Mouse (Mus musculus) adrenal gland, adult 10 weeks (tissue): ENCODE measurements around the gene 0610030E20Rik. TPM values are rescaled to one million over a fixed set of nuclear protein-coding genes. Genes with fewer than 3 reads are reported as not detected.

Experiments
- polyA plus RNA-seq: library from polyadenylated mRNA; stranded (reverse); fragments of 350-450 nt; fragmentation: Illumina TruSeq; extraction: RNeasy Lipid Tissue Mini Kit (QIAGEN cat#74804); gene quantifications from one replicate; pipeline ENCODE4 v1.2.3, GENCODE M21; 2014; ENCODE audit warnings: low read depth, low replicate concordance

Gene 0610030E20Rik
- 34.3 TPM for polyA plus RNA-seq

GRCm38 (mm10) chr6:72347166-72347941 lies at the start of gene 0610030E20Rik:
TSS of gene 0610030E20Rik (plus strand) at chr6:72347317.

DNA sequence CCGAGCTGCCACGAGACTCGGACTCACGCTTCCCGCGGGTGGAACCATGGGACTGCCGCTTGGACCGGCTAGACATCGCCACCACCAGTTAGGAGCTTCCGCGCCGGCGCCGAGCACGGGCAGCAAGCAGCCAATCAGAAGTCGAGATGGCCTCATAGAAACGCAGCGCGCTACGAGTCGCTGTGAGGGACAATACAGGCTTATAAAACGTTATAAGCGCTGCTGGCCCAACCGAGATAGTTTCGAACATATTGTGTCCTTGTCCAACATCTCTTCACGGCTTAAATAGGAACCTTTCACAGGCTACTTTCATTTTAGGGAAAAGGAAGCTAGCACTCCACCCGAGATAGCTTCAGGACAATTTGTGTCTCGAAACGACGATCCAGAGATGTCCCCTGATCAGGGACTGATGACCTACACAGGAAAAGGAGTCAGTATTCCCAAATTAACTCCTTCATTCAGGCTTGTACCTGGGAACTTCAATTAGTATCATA lies 2.0 kb upstream of the 0610030E20Rik start, which contains the start of gene Usp39:
Gene Usp39 (minus strand): TSS at position 111 of the 494 bp plus-strand sequence.

DNA sequence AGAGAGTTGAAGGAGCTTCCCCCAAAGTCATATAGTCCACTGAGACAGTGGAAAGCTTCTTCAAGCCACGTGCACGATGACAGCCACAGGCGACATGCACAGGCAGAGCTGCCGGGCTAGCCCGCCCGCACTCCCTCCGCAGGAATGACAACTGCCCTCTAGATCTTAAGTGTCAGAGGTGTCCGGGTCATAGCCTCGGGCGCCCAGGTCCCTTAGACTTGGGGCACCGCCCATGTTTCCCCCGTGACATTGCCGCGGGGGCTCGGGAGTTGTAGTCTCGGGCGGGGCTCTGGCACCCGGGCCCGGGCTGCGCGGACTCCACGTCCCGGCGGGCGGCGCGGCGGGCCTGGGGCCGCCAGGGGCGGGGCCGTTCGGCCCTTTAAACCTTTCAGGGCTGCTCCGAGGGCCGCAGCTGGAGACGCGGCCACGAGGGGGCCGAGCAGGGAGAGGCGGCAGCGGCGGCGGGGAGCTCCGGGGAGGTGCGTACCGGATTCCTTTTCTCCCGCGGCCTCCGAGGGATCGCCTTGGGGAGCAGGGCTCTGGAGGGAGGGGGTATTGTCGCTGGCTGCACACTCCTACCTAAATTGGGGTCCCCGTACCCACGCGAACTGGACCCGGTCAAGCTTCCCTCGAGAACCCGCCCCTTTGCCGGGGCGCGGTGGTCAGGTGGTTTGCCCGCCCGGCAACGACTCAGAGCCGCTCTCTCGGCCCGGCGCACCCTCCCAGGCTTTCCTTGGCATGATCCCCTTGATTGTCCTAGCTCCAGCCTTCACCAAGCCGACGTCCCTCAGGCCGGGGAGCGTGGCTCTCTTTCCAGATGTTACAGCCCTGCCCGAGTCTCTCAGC lies 8.2 kb downstream of the 0610030E20Rik start, which contains the start of gene Tmem150a:
Gene Tmem150a (plus strand): TSS at position 382 of the 846 bp plus-strand sequence.

GRCm38 (mm10) chr6:72366844-72367443 lies 19.8 kb downstream of the 0610030E20Rik start, which contains the start of gene Rnf181:
TSS of gene Rnf181 (minus strand) at chr6:72366956.

GRCm38 (mm10) chr6:72380131-72380770 lies 33.1 kb downstream of the 0610030E20Rik start, which contains the start of gene Vamp5:
TSS of gene Vamp5 (minus strand) at chr6:72380468.

GRCm38 (mm10) chr6:72389941-72390771 lies 43.0 kb downstream of the 0610030E20Rik start, which contains the start of gene Vamp8:
TSS of gene Vamp8 (minus strand) at chr6:72390703.

Other genes starting within 250 kb of the 0610030E20Rik start
- gene St3gal5, start 249.7 kb upstream of the 0610030E20Rik start, polyA plus RNA-seq, result 149 TPM
- gene Atoh8, start 111.7 kb upstream of the 0610030E20Rik start, polyA plus RNA-seq, result not detected
- not detected for gene Sftpb, start 42.7 kb upstream of the 0610030E20Rik start, polyA plus RNA-seq
- 60.0 TPM for gene Usp39, start 2.1 kb upstream of the 0610030E20Rik start, polyA plus RNA-seq
- 1.2 TPM for gene Tmem150a, start 8.1 kb downstream of the 0610030E20Rik start, polyA plus RNA-seq
- gene Rnf181, start 19.6 kb downstream of the 0610030E20Rik start, polyA plus RNA-seq, result 632 TPM
- 0.99 TPM for gene Vamp5, start 33.2 kb downstream of the 0610030E20Rik start, polyA plus RNA-seq
- 47.5 TPM for gene Vamp8, start 43.4 kb downstream of the 0610030E20Rik start, polyA plus RNA-seq
- 31.0 TPM for gene Ggcx, start 67.0 kb downstream of the 0610030E20Rik start, polyA plus RNA-seq
- gene Mat2a, start 92.2 kb downstream of the 0610030E20Rik start, polyA plus RNA-seq, result 635 TPM
- gene Sh2d6, start 174.4 kb downstream of the 0610030E20Rik start, polyA plus RNA-seq, result not detected
- 2.0 TPM for gene Capg, start 197.1 kb downstream of the 0610030E20Rik start, polyA plus RNA-seq